Mouse (Mus musculus) hindbrain, embryonic 12.5 days (tissue): ENCODE results near the gene Gphn. TPM values are rescaled to one million over a fixed set of nuclear protein-coding genes. Genes with fewer than 3 reads are reported as not detected.

Source experiments
- ATAC-seq: fragments of 200-750 bp; cut with Nextera tagmentation; 2 replicates; pipeline ENCODE4 v1.8.0; 2017; ENCODE audit warnings: moderate TSS enrichment; ENCODE audit not compliant: low FRiP score
- H3K27ac ChIP-seq: fragments of 300-500 bp; sonication (generic); 2 replicates; pipeline ENCODE4 v1.5.1; 2016; ENCODE audit warnings: mild to moderate bottlenecking
- H3K27me3 ChIP-seq: fragments of 300-500 bp; sonication (generic); 2 replicates; pipeline ENCODE4 v1.6.1; 2016; ENCODE audit warnings: mild to moderate bottlenecking
- H3K36me3 ChIP-seq: fragments of 300-500 bp; sonication (generic); 2 replicates; pipeline ENCODE4 v1.6.1; 2016; ENCODE audit warnings: mild to moderate bottlenecking
- H3K4me1 ChIP-seq: fragments of 300-500 bp; sonication (generic); 2 replicates; pipeline ENCODE4 v1.6.1; 2016
- H3K4me2 ChIP-seq: fragments of 300-500 bp; sonication (generic); replicated peaks from 2 replicates; pipeline ENCODE4 v1.6.1; 2016; ENCODE audit warnings: mild to moderate bottlenecking
- H3K4me3 ChIP-seq: fragments of 300-500 bp; sonication (generic); 2 replicates; pipeline ENCODE4 v1.5.1; 2016; ENCODE audit warnings: mild to moderate bottlenecking
- H3K9ac ChIP-seq: fragments of 300-500 bp; sonication (generic); 2 replicates; pipeline ENCODE4 v1.6.1; 2016; ENCODE audit warnings: mild to moderate bottlenecking, moderate library complexity
- H3K9me3 ChIP-seq: fragments of 300-500 bp; sonication (generic); replicated peaks from 2 replicates; pipeline ENCODE4 v1.6.1; 2016; ENCODE audit warnings: mild to moderate bottlenecking
- WGBS: fragments of 180-500 bp; shearing (Covaris S2); methylation state at CpG from one replicate; pipeline ENCODE4 v1.1.7; 2016; 5-methylcytosine and 5-hydroxymethylcytosine counted together
- polyA plus RNA-seq: library from polyadenylated mRNA; unstranded; fragments of >200 nt; fragmentation: Nextera tagmentation; extraction: Ambion mirVana; gene quantifications from 2 replicates; pipeline ENCODE4 v1.2.1, GENCODE M21; 2016

Gphn gene
- 21.2 and 23.1 TPM in 2 replicates for polyA plus RNA-seq

DNA sequence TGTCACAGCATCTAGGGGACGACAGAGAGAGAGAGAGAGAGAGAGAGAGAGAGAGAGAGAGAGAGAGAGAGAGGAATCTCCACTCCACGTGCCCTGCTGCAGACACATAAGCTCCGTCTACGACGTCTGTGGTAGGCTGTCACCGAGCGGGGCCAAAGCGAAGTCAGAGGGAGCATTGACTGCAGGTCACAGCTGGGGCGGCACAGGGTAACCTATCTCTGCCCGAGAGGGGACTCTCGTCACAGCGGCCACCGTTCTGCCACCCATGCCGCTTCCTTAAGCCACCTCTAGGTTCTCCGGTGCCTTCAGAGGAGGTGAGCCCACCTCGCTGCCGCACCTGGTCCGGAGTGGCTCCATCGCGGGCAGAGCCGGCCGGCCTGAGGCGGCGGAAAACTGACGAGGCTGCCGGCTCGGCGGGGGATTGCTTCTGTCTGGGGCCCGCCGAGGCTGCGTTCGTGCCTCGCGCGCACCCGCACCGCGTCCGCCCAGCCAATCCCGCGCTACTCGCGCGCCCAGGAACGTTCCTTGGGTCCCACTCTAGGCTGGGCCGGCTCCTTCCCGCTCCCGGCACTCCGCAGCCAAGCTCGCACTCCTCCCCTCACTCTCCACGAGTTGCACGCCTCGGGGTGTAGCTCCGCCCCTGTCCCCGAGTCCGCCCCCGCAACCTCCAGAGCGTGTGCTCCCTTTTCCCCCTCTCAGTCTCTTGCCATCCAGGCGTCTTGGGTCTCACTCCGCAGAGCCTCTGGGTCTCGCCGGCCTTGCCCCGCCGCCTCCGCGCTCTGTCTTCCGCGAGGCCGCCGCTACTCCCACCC lies at the start of gene Gphn:
Gene Gphn, plus strand, starts transcription at position 673 of the 812 bp plus-strand sequence.
- Histone ChIP-seq H3K4me2 (peak within 1 kb of the TSS; percentile 75), H3K4me1 (peaks cover 3% of the 10 kb centered on the region), H3K9ac (peak within 1 kb of the TSS; percentile 84), H3K9me3 (no peaks in the 10 kb centered on the region), H3K27ac (peak within 1 kb of the TSS; percentile 99), H3K4me3 (peak within 1 kb of the TSS; percentile 93), H3K27me3 (no peaks in the 10 kb centered on the region), H3K36me3 (no peaks in the 10 kb centered on the region)
- peak; percentile 97 for ATAC-seq
- WGBS: under 1% methylated on average over 70 of the region's 70 CpGs

DNA sequence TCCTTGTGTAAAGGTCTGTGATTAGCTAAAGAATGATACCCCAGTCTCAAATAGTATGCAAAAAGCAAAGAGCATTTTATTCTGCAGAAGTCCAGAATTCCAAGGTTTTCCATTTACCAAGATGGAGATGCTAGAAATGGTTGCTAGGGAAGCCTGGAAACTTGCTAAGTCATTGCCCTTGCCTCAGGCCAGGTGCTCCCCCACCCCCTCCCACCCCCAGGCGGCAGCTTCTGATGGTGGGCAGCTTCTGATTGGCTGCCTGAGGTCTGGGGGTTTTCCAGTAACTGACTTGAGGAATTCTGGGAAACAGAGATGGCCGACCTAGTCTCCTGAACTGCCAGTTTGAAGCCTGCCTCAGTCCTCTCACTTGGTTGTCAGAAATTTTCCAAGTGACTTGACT lies 44.7 kb upstream of the Gphn start:
- Histone ChIP-seq H3K27me3 (no peaks in the 10 kb centered on the region), H3K27ac (no peak overlapping the region), H3K4me1 (no peaks in the 10 kb centered on the region), H3K4me2 (no peak overlapping the region), H3K4me3 (no peak overlapping the region), H3K36me3 (no peaks in the 10 kb centered on the region), H3K9ac (no peak overlapping the region), H3K9me3 (no peaks in the 10 kb centered on the region)
- 63% methylated on average over 2 of the region's 2 CpGs for WGBS
- no peak for ATAC-seq

GRCm38 (mm10) chr12:78193942-78194341 lies 32.2 kb upstream of the Gphn start, which contains the start of gene Gm6657:
Gene Gm6657, plus strand, starts transcription at chr12:78194242.
- no peak within 1 kb of the TSS for H3K9ac ChIP-seq
- no peak for ATAC-seq
- no peaks in the 10 kb centered on the region for H3K27me3 ChIP-seq
- no peak within 1 kb of the TSS for H3K4me3 ChIP-seq
- no peaks in the 10 kb centered on the region for H3K9me3 ChIP-seq
- H3K4me2 ChIP-seq: no peak within 1 kb of the TSS
- H3K4me1 ChIP-seq: no peaks in the 10 kb centered on the region
- no peaks in the 10 kb centered on the region for H3K36me3 ChIP-seq
- no peak within 1 kb of the TSS for H3K27ac ChIP-seq

DNA sequence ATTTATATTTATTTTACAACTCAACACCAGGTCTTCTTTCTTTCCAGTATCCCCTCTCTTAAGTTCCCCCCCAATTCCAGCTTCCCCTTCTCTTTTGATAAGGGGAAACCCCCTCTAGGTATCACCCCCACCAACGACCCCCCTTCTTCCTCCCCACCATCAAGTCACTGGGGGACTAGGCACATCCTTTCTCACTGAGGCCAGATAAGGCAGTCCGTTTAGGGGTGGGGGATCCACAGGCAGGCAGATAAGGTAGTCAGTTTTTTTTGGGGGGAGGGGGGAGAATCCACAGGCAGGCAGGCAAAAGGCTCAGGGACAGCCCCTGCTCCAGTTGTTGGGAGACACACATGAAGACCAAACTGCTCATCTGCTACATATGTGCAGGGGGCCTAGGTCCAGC lies 30.8 kb upstream of the Gphn start:
- Histone ChIP-seq H3K4me1 (no peaks in the 10 kb centered on the region), H3K9me3 (no peaks in the 10 kb centered on the region), H3K4me3 (no peak overlapping the region), H3K4me2 (no peak overlapping the region), H3K27me3 (no peaks in the 10 kb centered on the region), H3K36me3 (no peaks in the 10 kb centered on the region), H3K9ac (no peak overlapping the region), H3K27ac (no peak overlapping the region)
- no peak for ATAC-seq
- WGBS: 69% methylated on average over 2 of the region's 2 CpGs

DNA sequence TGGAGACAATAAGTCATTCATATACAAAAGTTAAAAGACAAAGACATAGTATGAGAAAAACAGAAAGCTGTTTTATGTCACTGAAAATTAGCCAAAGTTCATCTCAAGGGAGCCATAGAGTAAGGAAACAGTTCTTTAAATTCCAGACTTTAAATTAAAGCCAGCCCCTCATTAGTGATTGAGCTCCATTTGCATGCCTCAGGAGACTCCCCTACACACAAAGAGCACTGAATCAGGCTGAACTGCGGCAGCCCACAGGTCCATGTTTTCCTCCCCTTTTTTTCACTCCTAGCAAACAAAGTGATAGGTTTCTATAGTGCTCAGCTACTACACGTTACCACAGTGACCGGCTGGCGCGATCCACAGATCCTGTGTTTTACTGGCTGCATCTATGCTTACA lies 22.5 kb upstream of the Gphn start:
- no peak for ATAC-seq
- 57% methylated on average over 5 of the region's 5 CpGs for WGBS
- Histone ChIP-seq H3K4me1 (no peaks in the 10 kb centered on the region), H3K27ac (no peak overlapping the region), H3K36me3 (no peaks in the 10 kb centered on the region), H3K4me2 (no peak overlapping the region), H3K27me3 (no peaks in the 10 kb centered on the region), H3K9me3 (no peaks in the 10 kb centered on the region), H3K9ac (no peak overlapping the region), H3K4me3 (no peak overlapping the region)

DNA sequence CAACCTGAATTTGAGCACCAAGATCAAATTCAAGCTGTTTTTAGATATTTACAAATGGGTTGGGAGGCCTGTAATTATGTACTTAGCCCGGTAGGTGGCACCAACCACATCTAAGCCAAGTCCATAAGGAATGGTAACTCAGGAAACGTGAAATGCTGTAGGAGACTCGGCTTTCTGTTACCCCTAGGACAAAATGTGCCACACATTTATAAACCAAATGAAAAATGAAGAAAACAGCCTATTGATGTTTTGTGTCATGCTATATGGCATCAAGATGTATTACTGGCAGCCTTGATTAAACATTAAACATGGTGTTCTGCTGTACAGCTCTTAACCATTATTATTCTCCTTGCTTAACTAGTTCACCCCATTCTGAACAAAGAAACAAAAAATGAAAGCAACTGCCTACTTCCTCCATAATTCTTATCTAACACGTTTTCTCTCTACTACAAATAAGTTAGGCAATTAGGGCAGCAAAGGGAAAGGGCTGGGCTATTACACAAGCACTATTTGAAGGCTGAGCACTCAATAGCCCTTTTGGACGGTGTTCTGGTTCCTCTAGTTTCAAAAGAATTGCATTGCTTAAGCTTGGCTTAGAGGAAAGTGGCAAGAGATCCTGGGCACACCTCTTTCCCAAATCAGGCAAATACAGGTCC lies 20.1 kb upstream of the Gphn start:
- H3K36me3 ChIP-seq: no peaks in the 10 kb centered on the region
- H3K4me3 ChIP-seq: no peak overlapping the region
- no peaks in the 10 kb centered on the region for H3K4me1 ChIP-seq
- WGBS: 14% methylated on average over 5 of the region's 5 CpGs
- no peak overlapping the region for H3K27ac ChIP-seq
- H3K27me3 ChIP-seq: no peaks in the 10 kb centered on the region
- H3K9ac ChIP-seq: no peak overlapping the region
- H3K4me2 ChIP-seq: peak overlapping the region; percentile 15; the same call in 1 of the 2 replicates
- ATAC-seq: no peak
- H3K9me3 ChIP-seq: no peaks in the 10 kb centered on the region

- no peaks in the 10 kb centered on the region for H3K9me3 ChIP-seq
Observed at GRCm38 (mm10) chr12:78206571-78206960, 19.6 kb upstream of the Gphn start.

GRCm38 (mm10) chr12:78209856-78210255 lies 16.3 kb upstream of the Gphn start:
- Histone ChIP-seq H3K9me3 (no peaks in the 10 kb centered on the region), H3K4me3 (no peak overlapping the region), H3K9ac (no peak overlapping the region), H3K4me1 (no peaks in the 10 kb centered on the region), H3K27me3 (no peaks in the 10 kb centered on the region), H3K27ac (no peak overlapping the region), H3K36me3 (no peaks in the 10 kb centered on the region), H3K4me2 (no peak overlapping the region)
- ATAC-seq: no peak
- 90% methylated on average over 2 of the region's 2 CpGs for WGBS

More at GRCm38 (mm10) chr12:78206571-78206960, 19.6 kb upstream of the Gphn start:
- Histone ChIP-seq H3K4me2 (no peak overlapping the region), H3K4me3 (no peak overlapping the region), H3K36me3 (no peaks in the 10 kb centered on the region), H3K27ac (no peak overlapping the region), H3K9ac (no peak overlapping the region), H3K4me1 (no peaks in the 10 kb centered on the region), H3K27me3 (no peaks in the 10 kb centered on the region)
- no peak for ATAC-seq
- 81% methylated on average over 4 of the region's 4 CpGs for WGBS

DNA sequence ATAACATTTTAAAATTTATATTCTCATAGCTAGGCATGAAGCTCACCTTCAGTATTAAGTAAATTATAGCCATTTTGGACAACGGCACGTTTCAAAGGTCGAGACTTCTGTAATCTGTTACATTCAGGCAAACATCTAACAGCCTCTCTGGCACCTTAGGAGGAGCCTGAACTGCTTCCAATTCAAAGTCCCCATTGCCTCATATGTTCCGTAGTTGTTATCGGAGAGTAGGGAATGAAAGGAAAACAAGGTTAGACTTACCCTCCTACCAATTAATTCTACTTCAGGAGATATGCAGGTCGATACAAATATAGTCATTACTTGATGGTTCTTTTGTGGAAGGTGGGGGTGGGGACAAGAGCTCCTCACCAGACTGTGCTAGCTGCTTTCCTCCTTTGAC lies 10.7 kb upstream of the Gphn start:
- no peaks in the 10 kb centered on the region for H3K4me1 ChIP-seq
- no peak for ATAC-seq
- no peak overlapping the region for H3K4me3 ChIP-seq
- no peaks in the 10 kb centered on the region for H3K36me3 ChIP-seq
- H3K27ac ChIP-seq: no peak overlapping the region
- H3K9me3 ChIP-seq: no peaks in the 10 kb centered on the region
- 88% methylated on average over 6 of the region's 6 CpGs for WGBS
- no peak overlapping the region for H3K4me2 ChIP-seq
- no peaks in the 10 kb centered on the region for H3K27me3 ChIP-seq
- no peak overlapping the region for H3K9ac ChIP-seq

- Histone ChIP-seq H3K4me1 (no peaks in the 10 kb centered on the region), H3K9ac (no peak overlapping the region), H3K4me2 (no peak overlapping the region), H3K9me3 (no peaks in the 10 kb centered on the region), H3K27me3 (no peaks in the 10 kb centered on the region), H3K4me3 (no peak overlapping the region), H3K36me3 (no peaks in the 10 kb centered on the region), H3K27ac (no peak overlapping the region)
- WGBS: 85% methylated on average over 4 of the region's 4 CpGs
- ATAC-seq: no peak
Observed at GRCm38 (mm10) chr12:78219191-78219825, 6.9 kb upstream of the Gphn start.

- peaks cover 3% of the 10 kb centered on the region for H3K4me1 ChIP-seq
- H3K27me3 ChIP-seq: no peaks in the 10 kb centered on the region
- peak; percentile 94 for ATAC-seq
- H3K27ac ChIP-seq: peak overlapping the region; percentile 99
- H3K4me3 ChIP-seq: peak overlapping the region; percentile 93
- H3K4me2 ChIP-seq: peak overlapping the region; percentile 75
- WGBS: 1% methylated on average over 46 of the region's 48 CpGs
- H3K9ac ChIP-seq: peak overlapping the region; percentile 84
- no peaks in the 10 kb centered on the region for H3K36me3 ChIP-seq
- H3K9me3 ChIP-seq: no peaks in the 10 kb centered on the region
Observed at GRCm38 (mm10) chr12:78226519-78226875, 318 bp downstream of the Gphn start.

DNA sequence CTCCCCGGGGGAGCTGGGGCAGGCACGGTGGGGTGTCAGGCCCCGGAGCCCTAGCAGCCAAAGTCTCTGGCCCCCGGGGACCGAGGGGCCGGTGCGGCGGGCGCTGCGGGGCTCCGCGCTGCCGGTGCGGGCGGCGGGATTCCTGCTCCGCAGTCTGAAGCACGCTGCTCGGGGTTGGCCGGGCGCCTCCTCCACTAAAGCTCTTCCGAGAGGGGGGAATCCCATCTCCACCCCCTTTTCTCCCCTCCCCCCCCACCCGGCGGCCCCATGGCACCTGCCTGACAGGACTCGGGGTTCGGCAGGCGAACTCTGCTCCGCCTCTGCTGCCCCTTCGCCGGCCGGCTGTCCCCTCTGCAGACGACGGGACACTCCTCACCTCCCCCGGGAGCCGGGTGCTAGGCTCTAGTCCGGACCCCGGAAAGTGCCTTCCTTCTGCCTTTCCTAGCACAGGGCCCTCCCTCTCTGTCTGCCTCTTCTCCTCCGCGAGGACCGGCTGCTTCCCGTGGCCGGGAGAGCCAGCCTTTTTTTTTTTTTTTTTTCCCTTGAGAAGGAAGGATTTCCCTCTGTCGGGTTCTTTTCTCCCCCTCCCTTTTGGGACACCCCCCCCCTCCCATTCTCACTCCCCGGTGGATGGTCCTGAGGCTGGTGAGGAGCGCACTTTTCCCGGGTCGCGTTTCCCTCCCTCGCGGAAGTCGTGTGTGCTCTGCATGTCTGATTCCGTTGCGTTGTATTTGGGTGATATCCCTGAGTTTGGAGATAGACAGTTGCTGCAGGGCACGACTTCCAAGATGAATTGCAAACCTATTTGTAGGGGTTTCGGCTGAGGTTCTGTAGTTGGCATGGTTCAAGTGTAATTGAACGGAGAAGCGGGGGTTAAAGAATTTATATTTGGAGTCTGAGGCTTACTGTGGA lies 1.1 kb downstream of the Gphn start:
- peak overlapping the region; percentile 84 for H3K9ac ChIP-seq
- H3K36me3 ChIP-seq: no peaks in the 10 kb centered on the region
- no peaks in the 10 kb centered on the region for H3K27me3 ChIP-seq
- ATAC-seq: peak; percentile 48
- no peaks in the 10 kb centered on the region for H3K9me3 ChIP-seq
- peak overlapping the region; percentile 93 for H3K4me3 ChIP-seq
- peak overlapping the region; percentile 99 for H3K27ac ChIP-seq
- peaks cover 3% of the 10 kb centered on the region for H3K4me1 ChIP-seq
- WGBS: 1% methylated on average over 47 of the region's 57 CpGs
- H3K4me2 ChIP-seq: peak overlapping the region; percentile 75
